Mouse (Mus musculus) CD4-positive naive resting alpha-beta T cell, adult 57 days (primary cell): ENCODE data around the gene Tespa1. TPM values are rescaled to one million over a fixed set of nuclear protein-coding genes. Genes with fewer than 3 reads are reported as not detected.

ENCODE experiments used
- total RNA-seq: library from RNA; stranded (reverse); gene quantifications from one replicate; pipeline ENCODE4 v1.2.4, GENCODE M21; 2023

Tespa1 gene
- total RNA-seq, result 124 TPM

GRCm38 (mm10) chr10:130322637-130323036 is at the start of gene Tespa1:
TSS of gene Tespa1 (plus strand) at chr10:130322870.

GRCm38 (mm10) chr10:130280066-130280465 is 42.6 kb upstream of the Tespa1 start, which contains the start of gene Neurod4:
TSS of gene Neurod4 (minus strand) at chr10:130280240.

GRCm38 (mm10) chr10:130394232-130394631 is 71.6 kb downstream of the Tespa1 start, which contains the start of gene Vmn2r84:
TSS of gene Vmn2r84 (minus strand) at chr10:130394332.

Other genes with a start within 250 kb of the Tespa1 start
- not detected for gene Olfr823, start 207.5 kb upstream of the Tespa1 start, total RNA-seq
- gene Olfr824, start 192.9 kb upstream of the Tespa1 start, total RNA-seq, result not detected
- not detected for gene Olfr825, start 156.1 kb upstream of the Tespa1 start, total RNA-seq
- not detected for gene Olfr826, start 138.7 kb upstream of the Tespa1 start, total RNA-seq
- not detected for gene Olfr827, start 108.5 kb upstream of the Tespa1 start, total RNA-seq
- not detected for gene Neurod4, start 42.6 kb upstream of the Tespa1 start, total RNA-seq
- gene Vmn2r84, start 71.5 kb downstream of the Tespa1 start, total RNA-seq, result not detected
- not detected for gene Vmn2r85, start 106.8 kb downstream of the Tespa1 start, total RNA-seq
- gene Vmn2r86, start 133.2 kb downstream of the Tespa1 start, total RNA-seq, result not detected
- gene Vmn2r87, start 174.5 kb downstream of the Tespa1 start, total RNA-seq, result not detected